Mouse (Mus musculus) CH12.LX (cell line): Measurements from ENCODE around the gene Fat3. TPM values are rescaled to one million over a fixed set of nuclear protein-coding genes. Genes with fewer than 3 reads are reported as not detected.

Source experiments
- DNase-seq: peaks from one replicate; pipeline ENCODE4 v3.0.0-alpha.2; 2013; ENCODE audit errors: extremely low read depth
- H3K27ac ChIP-seq: 2 replicates; pipeline ENCODE4 v1.5.1; 2012; ENCODE audit warnings: low read depth, mild to moderate bottlenecking, control low read depth, moderate library complexity; ENCODE audit not compliant: insufficient read depth
- H3K27me3 ChIP-seq: replicated peaks from 2 replicates; pipeline ENCODE3; 2012; ENCODE audit warnings: inconsistent platforms
- H3K36me3 ChIP-seq, 2 experiments: replicated peaks in 1 of 2; 2 replicates each; pipeline versions ENCODE3 to v1.6.1; 2012; ENCODE audit warnings: inconsistent platforms in 1 of 2, low read length in 1 of 2, mild to moderate bottlenecking in 1 of 2, mixed read lengths in 1 of 2, moderate library complexity in 1 of 2; ENCODE audit not compliant: control insufficient read depth in 1 of 2, insufficient read depth in 1 of 2
- H3K4me1 ChIP-seq, 2 experiments: 2 replicates each; pipeline ENCODE4 v1.6.1; 2012; ENCODE audit warnings: inconsistent platforms in 1 of 2, moderate library complexity in 1 of 2; ENCODE audit not compliant: insufficient read depth in 2 of 2, control insufficient read depth in 1 of 2
- H3K4me2 ChIP-seq: 2 replicates; pipeline ENCODE4 v1.6.1; 2012; ENCODE audit warnings: low read depth, mild to moderate bottlenecking, control low read depth; ENCODE audit not compliant: poor library complexity, insufficient read depth, severe bottlenecking
- H3K4me3 ChIP-seq, 3 experiments: fragments of 150-350 bp in 1 of 3; sonication (generic) in 1 of 3; replicated peaks in 1 of 3; 2 replicates each; pipeline versions ENCODE3 to v1.5.1; 2011 to 2012; ENCODE audit warnings: low read depth in 2 of 3, low read length in 2 of 3, mild to moderate bottlenecking in 2 of 3, moderate library complexity in 2 of 3, control low read depth in 1 of 3, improper control_type of control experiment in 1 of 3, inconsistent platforms in 1 of 3, mixed read lengths in 1 of 3; ENCODE audit not compliant: poor library complexity in 1 of 3
- H3K79me2 ChIP-seq: replicated peaks from 2 replicates; pipeline ENCODE4 v1.6.1; 2012; ENCODE audit warnings: mild to moderate bottlenecking, moderate library complexity; ENCODE audit not compliant: control insufficient read depth, poor library complexity, insufficient read depth, severe bottlenecking; ENCODE audit errors: extremely low read depth
- H3K9ac ChIP-seq: 2 replicates; pipeline ENCODE4 v1.6.1; 2012; ENCODE audit warnings: low read depth, mild to moderate bottlenecking, control low read depth, moderate library complexity; ENCODE audit not compliant: insufficient read depth
- H3K9me3 ChIP-seq: replicated peaks from 2 replicates; pipeline ENCODE3; 2012; ENCODE audit warnings: low read length, inconsistent platforms, mixed read lengths
- BHLHE40 ChIP-seq: IDR thresholded peaks from 2 replicates; pipeline ENCODE4 v1.6.1; 2011; ENCODE audit warnings: mild to moderate bottlenecking, low read depth, low read length, improper control_type of control experiment
- ELF1 ChIP-seq: IDR thresholded peaks from 2 replicates; pipeline ENCODE4 v1.6.1; 2014; ENCODE audit warnings: low read depth, mild to moderate bottlenecking, inconsistent platforms, low read length, improper control_type of control experiment
- EP300 ChIP-seq: IDR thresholded peaks from 2 replicates; pipeline ENCODE4 v1.6.1; 2011; ENCODE audit warnings: low read length, improper control_type of control experiment
- HCFC1 ChIP-seq: IDR thresholded peaks from 2 replicates; pipeline ENCODE4 v1.6.1; 2012; ENCODE audit warnings: low read depth, mild to moderate bottlenecking, inconsistent platforms, low read length, improper control_type of control experiment
- IRF4 ChIP-seq: IDR thresholded peaks from 2 replicates; pipeline ENCODE4 v1.6.1; 2014; ENCODE audit warnings: low read depth, mild to moderate bottlenecking, inconsistent platforms, low read length, improper control_type of control experiment
- JUN ChIP-seq: IDR thresholded peaks from 2 replicates; pipeline ENCODE4 v1.6.1; 2011; ENCODE audit warnings: low read depth, mild to moderate bottlenecking, low read length, improper control_type of control experiment, moderate library complexity; ENCODE audit not compliant: insufficient read depth
- JUND ChIP-seq: conservative IDR thresholded peaks from 2 replicates; pipeline ENCODE4 v1.6.1; 2011; ENCODE audit warnings: low read depth, low read length, improper control_type of control experiment
- KAT2A ChIP-seq: IDR thresholded peaks from 2 replicates; pipeline ENCODE4 v1.6.1; 2012; ENCODE audit warnings: low read length, improper control_type of control experiment, inconsistent platforms; ENCODE audit not compliant: insufficient replicate concordance
- MEF2A ChIP-seq: IDR thresholded peaks from 2 replicates; pipeline ENCODE4 v1.6.1; 2014; ENCODE audit warnings: low read depth, mild to moderate bottlenecking, inconsistent platforms, low read length, improper control_type of control experiment, borderline replicate concordance
- MYC ChIP-seq: IDR thresholded peaks from 2 replicates; pipeline ENCODE4 v1.6.1; 2011; ENCODE audit warnings: low read depth, mild to moderate bottlenecking, improper control_type of control experiment, low read length
- RCOR1 ChIP-seq: conservative IDR thresholded peaks from 2 replicates; pipeline ENCODE4 v1.6.1; 2012; ENCODE audit warnings: low read depth, mild to moderate bottlenecking, inconsistent platforms, low read length, improper control_type of control experiment
- SIN3A ChIP-seq: IDR thresholded peaks from 2 replicates; pipeline ENCODE4 v1.6.1; 2012; ENCODE audit warnings: low read length, improper control_type of control experiment, inconsistent platforms
- SMC3 ChIP-seq: IDR thresholded peaks from 2 replicates; pipeline ENCODE4 v1.6.1; 2011; ENCODE audit warnings: low read depth, low read length, improper control_type of control experiment
- UBTF ChIP-seq: IDR thresholded peaks from 2 replicates; pipeline ENCODE4 v1.6.1; 2012; ENCODE audit warnings: low read depth, mild to moderate bottlenecking, inconsistent platforms, low read length, improper control_type of control experiment, moderate library complexity
- USF1 ChIP-seq: IDR thresholded peaks from 2 replicates; pipeline ENCODE4 v1.6.1; 2014; ENCODE audit warnings: low read depth, mild to moderate bottlenecking, inconsistent platforms, low read length, improper control_type of control experiment
- ZMIZ1 ChIP-seq: IDR thresholded peaks from 2 replicates; pipeline ENCODE4 v1.6.1; 2012; ENCODE audit warnings: low read depth, mild to moderate bottlenecking, inconsistent platforms, low read length, improper control_type of control experiment
- dilution Hi-C: fragments of 300-500 bp; cut with MboI; formaldehyde crosslinking; loops from 2 replicates; pipeline ENCODE4 v1.14.3; 2020; ENCODE audit warnings: low sequenced_read_pairs; ENCODE audit not compliant: extremely low pct_unique_long_range_greater_than_20kb, extremely low pct_ligation_motif_present
- in situ Hi-C: fragments of 300-500 bp; cut with MboI; formaldehyde crosslinking; loops from 3 replicates; pipeline ENCODE4 v1.14.3; 2019; ENCODE audit warnings: low sequenced_read_pairs, low pct_ligation_motif_present, low pct_unique_long_range_greater_than_20kb, mixed read lengths
- polyA plus RNA-seq: library from polyadenylated mRNA; unstranded; fragments of >175 nt; gene quantifications from 2 replicates; pipeline ENCODE4 v1.2.1, GENCODE M21; 2012; ENCODE audit warnings: low read depth; ENCODE audit not compliant: insufficient read length
- total RNA-seq, 2 experiments: library from RNA; depleted of rRNA; stranded (reverse); fragments of 300-350 nt in 1 of 2; fragments of >200 nt in 1 of 2; gene quantifications; 2 replicates each; pipeline ENCODE4 v1.2.3; 2012 to 2014

Fat3 gene
- total and polyA plus RNA-seq, 3 experiments, result 0.03 to 0.07 TPM; not detected in 1

- H3K79me2 ChIP-seq, result no peaks in the 10 kb centered on the region
- in situ Hi-C loops (no loop called here), dilution Hi-C loops (no loop called here)
- no peaks in the 10 kb centered on the region; a peak in 1 of 4 replicates for H3K4me1 ChIP-seq
- H3K27ac ChIP-seq, result no peak overlapping the region
- H3K9me3 ChIP-seq, result no peaks in the 10 kb centered on the region
- no peaks in the 10 kb centered on the region for H3K36me3 ChIP-seq
- H3K4me2 ChIP-seq, result no peak overlapping the region
- no peak for TF ChIP-seq ZMIZ1
- no peak for TF ChIP-seq RCOR1
- no peak for TF ChIP-seq SMC3
- TF ChIP-seq MEF2A, result no peak
- no peak for TF ChIP-seq HCFC1
- no peak for TF ChIP-seq MYC
- no peak for TF ChIP-seq KAT2A
- TF ChIP-seq IRF4, result no peak
- TF ChIP-seq UBTF, result no peak
- TF ChIP-seq USF1, result no peak
- no peak for TF ChIP-seq JUN
- TF ChIP-seq BHLHE40, result no peak
- TF ChIP-seq SIN3A, result no peak
- no peak for TF ChIP-seq ELF1
- TF ChIP-seq, all 38 proteins: peak for 0
- Histone ChIP-seq H3K4me3 (no peak overlapping the region), H3K9ac (no peak overlapping the region), H3K27me3 (no peaks in the 10 kb centered on the region)
- no peak for DNase-seq
These were observed 361.8 kb downstream of the Fat3 start for GRCm38 (mm10) chr9:16139300-16139699.

- Histone ChIP-seq H3K4me2 (no peak overlapping the region), H3K27me3 (no peaks in the 10 kb centered on the region), H3K9me3 (no peaks in the 10 kb centered on the region), H3K36me3 (no peaks in the 10 kb centered on the region), H3K27ac (no peak overlapping the region), H3K4me3 (no peak overlapping the region), H3K79me2 (no peaks in the 10 kb centered on the region), H3K9ac (no peak overlapping the region), H3K4me1 (peaks cover 0 to 21% of the 10 kb centered on the region in 2 experiments; a peak in 2 of 4 replicates)
- TF ChIP-seq EP300, result peak; percentile 14; the same call in 1 of the 2 replicates
- TF ChIP-seq JUND, result no peak
- in situ Hi-C loops, result no loop called here
- dilution Hi-C loops, result no loop called here
- peak; percentile 47 for DNase-seq
These were observed 368.0 kb downstream of the Fat3 start for GRCm38 (mm10) chr9:16133098-16133497.
